Mouse (Mus musculus) megakaryocyte, embryonic 14.5 days (primary cell): ENCODE measurements at regions not wholly inside any gene's neighbourhood (a gene's known extent, or its start where the extent isn't known, plus 50 kb on each side); places are given as distances from the start of the nearest gene placed in this dataset.

Experiments
- H3K27me3 ChIP-seq: replicated peaks from 2 replicates; pipeline ENCODE3; 2012; ENCODE audit warnings: inconsistent platforms
- H3K36me3 ChIP-seq: replicated peaks from 2 replicates; pipeline ENCODE3; 2012; ENCODE audit warnings: low read length, inconsistent platforms, mixed read lengths
- H3K4me1 ChIP-seq: 2 replicates; pipeline ENCODE4 v1.6.1; 2012; ENCODE audit warnings: inconsistent platforms
- H3K4me3 ChIP-seq: replicated peaks from 2 replicates; pipeline ENCODE3; 2012; ENCODE audit warnings: moderate library complexity, mild to moderate bottlenecking, inconsistent platforms
- H3K9me3 ChIP-seq: 2 replicates; pipeline ENCODE4 v1.6.1; 2012; ENCODE audit warnings: inconsistent platforms
- FLI1 ChIP-seq: IDR thresholded peaks from 2 replicates; pipeline ENCODE4 v1.6.1; 2012; ENCODE audit warnings: low read length, inconsistent platforms, mixed read lengths
- GATA1 ChIP-seq: IDR thresholded peaks from 3 replicates; pipeline ENCODE4 v1.6.1; 2012; ENCODE audit warnings: mixed read lengths, low read length, inconsistent platforms, borderline replicate concordance

DNA sequence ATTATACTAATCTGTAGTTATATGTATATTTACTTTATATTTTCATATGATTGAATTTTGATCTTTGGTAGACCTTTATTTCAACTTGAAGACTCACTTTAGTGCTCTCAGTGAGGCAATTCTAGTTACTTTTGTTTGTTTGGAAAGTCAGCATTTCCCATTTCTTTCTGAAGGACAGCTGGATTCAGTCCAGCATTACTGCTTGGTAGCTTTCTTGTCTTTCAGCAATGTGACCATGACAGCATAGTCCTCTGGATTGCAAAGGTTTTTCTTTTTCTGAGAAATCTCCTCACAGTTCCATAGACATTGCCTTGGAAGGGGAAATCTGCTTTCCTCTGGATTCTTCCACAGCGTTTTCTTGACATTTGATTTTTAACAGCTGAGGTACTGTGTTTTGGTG is 93.1 kb downstream of the Fam76b start:
- TF ChIP-seq FLI1 (no peak), GATA1 (no peak)
- peaks cover 11% of the 10 kb centered on the region for H3K9me3 ChIP-seq
- H3K36me3 ChIP-seq = no peaks in the 10 kb centered on the region
- peaks cover 5% of the 10 kb centered on the region; the same call in 1 of the 2 replicates for H3K4me1 ChIP-seq
- H3K4me3 ChIP-seq = no peak overlapping the region
- peaks cover 2% of the 10 kb centered on the region for H3K27me3 ChIP-seq

GRCm38 (mm10) chr9:13932001-13932508 is 104.5 kb downstream of the Fam76b start:
- no peaks in the 10 kb centered on the region for H3K36me3 ChIP-seq
- no peaks in the 10 kb centered on the region for H3K4me1 ChIP-seq
- TF ChIP-seq FLI1 (no peak), GATA1 (no peak)
- no peak overlapping the region for H3K4me3 ChIP-seq
- H3K27me3 ChIP-seq = no peaks in the 10 kb centered on the region
- H3K9me3 ChIP-seq = peaks cover 2% of the 10 kb centered on the region; the same call in 1 of the 2 replicates

DNA sequence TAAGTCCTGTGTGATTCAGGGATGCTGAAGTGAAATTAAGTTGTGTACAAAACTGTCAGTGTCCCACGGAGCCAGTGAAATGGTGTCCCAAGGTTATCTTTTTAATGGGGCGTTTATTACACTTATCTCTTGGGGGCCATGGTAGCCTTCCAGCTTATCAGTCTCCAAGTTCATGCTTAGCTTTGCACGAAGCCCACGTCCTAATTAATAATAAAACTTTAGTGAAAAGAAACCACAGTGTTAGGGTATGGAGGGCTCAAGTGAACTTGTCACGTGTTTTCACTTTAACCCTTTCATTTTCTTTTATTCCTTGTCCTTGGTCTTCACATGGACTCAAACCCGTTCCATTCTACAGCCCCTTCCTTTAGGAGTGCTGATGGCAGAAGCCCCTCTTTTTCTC is 105.9 kb downstream of the Fam76b start:
- H3K27me3 ChIP-seq = no peaks in the 10 kb centered on the region

DNA sequence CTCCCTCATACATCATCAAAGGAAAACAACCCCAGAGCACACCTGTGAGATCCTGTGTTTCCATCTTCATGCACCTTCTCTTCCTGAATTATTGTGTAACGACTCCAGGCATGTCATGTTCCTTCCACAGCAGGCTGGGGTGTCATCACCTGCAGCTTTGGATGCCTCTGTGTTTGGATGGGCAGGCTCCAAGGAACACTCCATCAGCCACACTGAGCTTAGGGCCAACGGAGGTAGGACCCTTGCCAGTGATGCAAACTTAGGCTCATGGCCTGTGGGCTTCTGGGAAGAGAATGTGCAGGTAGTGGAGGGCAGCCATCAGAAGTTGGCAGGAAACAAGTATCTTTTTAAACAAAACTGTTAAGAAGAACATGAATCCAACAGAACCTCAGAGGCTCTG is 109.8 kb downstream of the Fam76b start:
- H3K9me3 ChIP-seq = no peaks in the 10 kb centered on the region
- no peaks in the 10 kb centered on the region for H3K4me1 ChIP-seq
- no peak for TF ChIP-seq FLI1
- TF ChIP-seq GATA1 = no peak
- H3K27me3 ChIP-seq = no peaks in the 10 kb centered on the region
- no peak overlapping the region for H3K4me3 ChIP-seq
- H3K36me3 ChIP-seq = no peaks in the 10 kb centered on the region

More for the DNA sequence above, 105.9 kb downstream of the Fam76b start:
- H3K9me3 ChIP-seq = peaks cover 2% of the 10 kb centered on the region; the same call in 1 of the 2 replicates
- no peaks in the 10 kb centered on the region for H3K36me3 ChIP-seq
- H3K4me1 ChIP-seq = no peaks in the 10 kb centered on the region
- TF ChIP-seq GATA1 (no peak), FLI1 (no peak)
- no peak overlapping the region for H3K4me3 ChIP-seq

GRCm38 (mm10) chr9:13946519-13946918 is 119.0 kb downstream of the Fam76b start:
- Histone ChIP-seq H3K4me3 (no peak overlapping the region), H3K4me1 (0 out of 2 replicates have a peak, but pooled peaks cover 3% of the 10 kb centered on the region), H3K36me3 (no peaks in the 10 kb centered on the region), H3K27me3 (no peaks in the 10 kb centered on the region), H3K9me3 (peaks cover 4% of the 10 kb centered on the region; the same call in 1 of the 2 replicates)
- no peak for TF ChIP-seq GATA1
- no peak for TF ChIP-seq FLI1

GRCm38 (mm10) chr9:13952157-13952556 is 124.6 kb downstream of the Fam76b start:
- no peak for TF ChIP-seq FLI1
- TF ChIP-seq GATA1 = no peak
- no peaks in the 10 kb centered on the region for H3K9me3 ChIP-seq
- H3K36me3 ChIP-seq = no peaks in the 10 kb centered on the region

GRCm38 (mm10) chr9:13963140-13963763 is 135.7 kb downstream of the Fam76b start:
- TF ChIP-seq FLI1 (no peak), GATA1 (no peak)
- Histone ChIP-seq H3K9me3 (peaks cover 8% of the 10 kb centered on the region), H3K27me3 (peaks cover 6% of the 10 kb centered on the region), H3K4me1 (no peaks in the 10 kb centered on the region), H3K4me3 (no peak overlapping the region), H3K36me3 (no peaks in the 10 kb centered on the region)

More at GRCm38 (mm10) chr9:13952157-13952556, 124.6 kb downstream of the Fam76b start:
- H3K4me1 ChIP-seq = no peaks in the 10 kb centered on the region
- H3K4me3 ChIP-seq = no peak overlapping the region
- no peaks in the 10 kb centered on the region for H3K27me3 ChIP-seq

GRCm38 (mm10) chr9:13963796-13964195 is 136.3 kb downstream of the Fam76b start:
- H3K4me3 ChIP-seq = no peak overlapping the region
- no peaks in the 10 kb centered on the region for H3K4me1 ChIP-seq
- H3K9me3 ChIP-seq = peaks cover 2% of the 10 kb centered on the region; the same call in 1 of the 2 replicates
- TF ChIP-seq GATA1 = no peak
- no peak for TF ChIP-seq FLI1
- H3K36me3 ChIP-seq = no peaks in the 10 kb centered on the region
- peaks cover 2% of the 10 kb centered on the region for H3K27me3 ChIP-seq

- H3K4me1 ChIP-seq = no peaks in the 10 kb centered on the region
Measured at GRCm38 (mm10) chr9:13964256-13964655, 136.7 kb downstream of the Fam76b start.

DNA sequence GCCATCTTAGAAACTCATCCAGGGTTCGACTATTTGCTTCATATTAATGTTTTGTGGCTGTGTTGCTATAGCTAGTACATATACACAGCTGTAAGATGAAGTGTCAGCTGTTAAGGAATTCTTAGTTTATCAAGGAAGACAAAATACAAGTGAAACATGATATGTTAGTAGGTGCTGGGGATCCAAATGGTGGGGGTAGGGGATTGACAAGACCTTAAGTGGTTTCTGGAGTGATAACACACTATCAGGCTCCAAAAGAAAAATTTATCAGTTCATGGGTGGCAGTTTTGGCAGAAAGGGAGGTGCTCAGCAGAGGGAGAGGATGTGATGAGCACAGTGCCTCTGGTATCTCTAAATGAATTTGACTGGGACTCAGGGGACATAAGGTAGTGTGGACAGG is 138.7 kb downstream of the Fam76b start:
- no peaks in the 10 kb centered on the region for H3K27me3 ChIP-seq
- TF ChIP-seq FLI1 (no peak), GATA1 (no peak)

More at GRCm38 (mm10) chr9:13964256-13964655, 136.7 kb downstream of the Fam76b start:
- Histone ChIP-seq H3K9me3 (no peaks in the 10 kb centered on the region), H3K4me3 (no peak overlapping the region), H3K27me3 (no peaks in the 10 kb centered on the region), H3K36me3 (no peaks in the 10 kb centered on the region)
- TF ChIP-seq GATA1 = no peak
- no peak for TF ChIP-seq FLI1

DNA sequence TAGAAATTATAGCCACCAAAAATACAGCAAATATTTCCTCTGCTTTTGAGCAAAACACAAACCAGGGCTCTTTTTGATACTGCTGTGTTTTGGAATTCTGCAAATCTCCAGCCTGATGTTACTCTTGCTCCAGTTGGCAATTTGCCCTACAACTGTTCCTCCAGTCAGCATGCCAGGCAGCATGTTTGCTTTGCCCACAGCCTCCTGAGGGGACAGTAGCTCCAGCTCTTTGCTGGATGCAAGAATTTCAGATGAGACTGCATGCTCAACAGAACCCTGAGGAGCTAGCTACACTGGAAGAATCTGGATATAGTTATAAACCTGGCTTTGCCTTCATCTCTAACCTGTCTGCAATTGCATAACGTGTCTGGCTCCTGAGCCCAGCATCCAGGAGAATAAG is 141.7 kb downstream of the Fam76b start:
- H3K4me1 ChIP-seq = no peaks in the 10 kb centered on the region
- TF ChIP-seq FLI1 (no peak), GATA1 (no peak)
- no peaks in the 10 kb centered on the region for H3K27me3 ChIP-seq
- H3K4me3 ChIP-seq = no peak overlapping the region
- H3K36me3 ChIP-seq = no peaks in the 10 kb centered on the region
- H3K9me3 ChIP-seq = 0 out of 2 replicates have a peak, but pooled peaks cover 6% of the 10 kb centered on the region

More for the DNA sequence above, 138.7 kb downstream of the Fam76b start:
- no peaks in the 10 kb centered on the region for H3K36me3 ChIP-seq
- H3K4me3 ChIP-seq = no peak overlapping the region
- no peaks in the 10 kb centered on the region for H3K4me1 ChIP-seq
- no peaks in the 10 kb centered on the region for H3K9me3 ChIP-seq
